Mouse (Mus musculus): ENCODE data around the gene Tnk2. TPM values are rescaled to one million over a fixed set of nuclear protein-coding genes. Genes with fewer than 3 reads are reported as not detected.

Gene Tnk2
- polyA plus RNA-seq (2021; fragmentation: Nextera tagmentation) = 9.0 and 20.1 TPM in 2 replicates
- long read RNA-seq, experiment 1, partial matches to known transcripts = 19 of 21 reads
- long read RNA-seq, experiment 1, other reads (novel, unspliced or antisense) = 1 of 21 reads
- long read RNA-seq, experiment 2, partial matches to known transcripts = 5 of 18 reads
- long read RNA-seq, experiment 2, other reads (novel, unspliced or antisense) = 11 of 18 reads

DNA sequence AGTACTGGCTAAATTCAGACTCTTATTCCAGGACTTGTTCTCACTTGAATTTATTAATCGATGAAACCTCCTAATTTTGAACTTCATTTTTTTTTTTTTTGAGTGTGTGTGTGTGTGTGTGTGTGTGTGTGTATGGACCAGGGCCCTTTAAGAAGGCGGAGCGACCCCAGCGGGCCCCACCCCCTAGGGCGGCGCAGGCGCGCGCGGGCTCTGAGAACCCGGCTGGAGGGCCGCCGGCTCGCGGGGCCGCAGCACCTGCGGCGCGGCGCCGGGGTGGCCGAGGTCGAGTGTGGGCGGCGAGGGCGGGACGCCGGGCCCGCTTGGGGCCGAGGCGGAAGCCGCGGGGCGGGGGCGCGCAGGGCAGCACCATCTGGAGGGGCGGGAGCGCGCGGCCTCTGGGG lies at the start of gene Tnk2:
Tnk2 (plus strand) TSS at position 214 of the 401 bp plus-strand sequence.

DNA sequence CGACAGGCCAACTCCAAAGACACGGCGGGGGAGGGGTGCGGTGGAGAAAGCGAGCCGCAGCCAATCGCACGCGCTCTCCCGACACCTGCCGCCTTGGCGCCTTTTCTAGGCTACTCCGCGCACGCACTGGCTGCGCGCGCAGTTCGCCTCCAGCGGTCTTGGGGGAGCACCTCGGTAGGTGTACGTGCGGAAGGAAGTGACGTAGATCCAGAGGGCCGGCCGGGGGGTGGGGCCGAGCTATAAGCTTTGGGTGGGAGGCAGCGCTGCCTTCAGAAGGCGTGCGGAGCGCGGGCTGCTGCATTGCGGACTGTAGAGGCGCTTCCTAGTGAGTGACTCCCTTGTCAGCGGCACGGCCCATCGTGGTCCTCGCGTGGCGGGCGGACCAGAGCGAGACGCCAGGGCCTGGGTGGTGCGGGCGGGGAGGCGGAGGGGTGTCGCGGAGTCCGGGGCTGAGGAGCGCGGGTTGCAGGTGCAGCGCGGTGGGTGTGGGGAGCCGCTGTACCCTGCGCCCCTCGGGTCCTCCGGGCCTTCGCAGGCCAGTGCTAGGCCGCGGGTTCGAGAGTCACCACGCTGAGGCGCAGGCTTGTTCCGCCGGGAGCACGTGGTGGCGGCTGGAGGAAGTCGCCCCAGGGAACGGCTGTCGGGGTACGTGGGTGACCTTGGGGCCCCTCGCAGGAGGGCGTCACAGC lies 34.8 kb upstream of the Tnk2 start, which contains the start of gene Tfrc:
Tfrc (plus strand) TSS at position 209 of the 689 bp plus-strand sequence.

Other genes with a start within 250 kb of the Tnk2 start
- gene Tm4sf19, start 243.4 kb upstream of the Tnk2 start, polyA plus RNA-seq (2021; fragmentation: Nextera tagmentation) = not detected in 2 replicates
- 40.7 and 43.1 TPM in 2 replicates for gene Tctex1d2, start 224.2 kb upstream of the Tnk2 start, polyA plus RNA-seq (2021; fragmentation: Nextera tagmentation)
- gene Pcyt1a, start 213.0 kb upstream of the Tnk2 start, polyA plus RNA-seq (2021; fragmentation: Nextera tagmentation) = 13.5 and 14.5 TPM in 2 replicates
- gene Slc51a, start 156.0 kb upstream of the Tnk2 start, polyA plus RNA-seq (2021; fragmentation: Nextera tagmentation) = not detected in 2 replicates
- not detected in 2 replicates for gene Zdhhc19, start 147.6 kb upstream of the Tnk2 start, polyA plus RNA-seq (2021; fragmentation: Nextera tagmentation)
- gene Tfrc, start 35.0 kb upstream of the Tnk2 start, polyA plus RNA-seq (2021; fragmentation: Nextera tagmentation) = 14.6 and 14.7 TPM in 2 replicates
- not detected in 2 replicates for gene Muc4, start 92.0 kb downstream of the Tnk2 start, polyA plus RNA-seq (2021; fragmentation: Nextera tagmentation)
- gene Muc20, start 153.6 kb downstream of the Tnk2 start, polyA plus RNA-seq (2021; fragmentation: Nextera tagmentation) = not detected in 2 replicates
- not detected in 2 replicates for gene Smbd1, start 166.6 kb downstream of the Tnk2 start, polyA plus RNA-seq (2021; fragmentation: Nextera tagmentation)
- gene Fyttd1, start 233.6 kb downstream of the Tnk2 start, polyA plus RNA-seq (2021; fragmentation: Nextera tagmentation) = 90.5 and 123 TPM in 2 replicates
- 16.2 and 17.1 TPM in 2 replicates for gene Rubcn, start 233.9 kb downstream of the Tnk2 start, polyA plus RNA-seq (2021; fragmentation: Nextera tagmentation)